Mouse (Mus musculus) heart, embryonic 13.5 days (tissue): ENCODE measurements around the gene Gtf3c5. TPM values are rescaled to one million over a fixed set of nuclear protein-coding genes. Genes with fewer than 3 reads are reported as not detected.
A peak's percentile ranks its signal among the peaks of the same experiment; 100 is the strongest.

Experiments used
- ATAC-seq: fragments of 200-750 bp; cut with Nextera tagmentation; 2 replicates; pipeline ENCODE4 v1.8.0; 2017; ENCODE audit warnings: moderate TSS enrichment; ENCODE audit not compliant: insufficient number of reproducible peaks, low FRiP score, low TSS enrichment; ENCODE audit errors: extremely low read depth
- H3K27ac ChIP-seq: fragments of 300-500 bp; sonication (generic); replicated peaks from 2 replicates; pipeline ENCODE4 v1.5.1; 2015; ENCODE audit warnings: moderate library complexity, mild to moderate bottlenecking, inconsistent platforms
- H3K27me3 ChIP-seq: fragments of 300-500 bp; sonication (generic); replicated peaks from 2 replicates; pipeline ENCODE4 v1.6.1; 2015; ENCODE audit warnings: mild to moderate bottlenecking, inconsistent platforms
- H3K36me3 ChIP-seq: fragments of 300-500 bp; sonication (generic); 2 replicates; pipeline ENCODE4 v1.6.1; 2015; ENCODE audit warnings: mild to moderate bottlenecking, inconsistent platforms
- H3K4me1 ChIP-seq: fragments of 300-500 bp; sonication (generic); 2 replicates; pipeline ENCODE4 v1.6.1; 2015; ENCODE audit warnings: inconsistent platforms
- H3K4me2 ChIP-seq: fragments of 300-500 bp; sonication (generic); 2 replicates; pipeline ENCODE4 v1.6.1; 2015; ENCODE audit warnings: inconsistent platforms, mild to moderate bottlenecking, moderate library complexity
- H3K4me3 ChIP-seq: fragments of 300-500 bp; sonication (generic); 2 replicates; pipeline ENCODE4 v1.5.1; 2015; ENCODE audit warnings: moderate library complexity, mild to moderate bottlenecking, inconsistent platforms
- H3K9ac ChIP-seq: fragments of 300-500 bp; sonication (generic); 2 replicates; pipeline ENCODE4 v1.6.1; 2015; ENCODE audit warnings: inconsistent platforms, mild to moderate bottlenecking, moderate library complexity
- H3K9me3 ChIP-seq: fragments of 300-500 bp; sonication (generic); 2 replicates; pipeline ENCODE4 v1.6.1; 2016; ENCODE audit warnings: inconsistent platforms
- WGBS: fragments of 180-500 bp; shearing (Covaris S2); methylation state at CpG from one replicate; pipeline ENCODE4 v1.1.7; 2015; ENCODE audit warnings: mixed read lengths; 5-methylcytosine and 5-hydroxymethylcytosine counted together
- polyA plus RNA-seq: library from polyadenylated mRNA; unstranded; fragments of >200 nt; fragmentation: Nextera tagmentation; extraction: Ambion mirVana; gene quantifications from 2 replicates; pipeline ENCODE4 v1.2.1, GENCODE M21; 2015

Gene Gtf3c5
- polyA plus RNA-seq, 1 experiment from 2014 or later: 29.8 TPM

- no peak for ATAC-seq
These were observed 19.7 kb downstream of the Gtf3c5 start for GRCm38 (mm10) chr2:28563830-28564229.

DNA sequence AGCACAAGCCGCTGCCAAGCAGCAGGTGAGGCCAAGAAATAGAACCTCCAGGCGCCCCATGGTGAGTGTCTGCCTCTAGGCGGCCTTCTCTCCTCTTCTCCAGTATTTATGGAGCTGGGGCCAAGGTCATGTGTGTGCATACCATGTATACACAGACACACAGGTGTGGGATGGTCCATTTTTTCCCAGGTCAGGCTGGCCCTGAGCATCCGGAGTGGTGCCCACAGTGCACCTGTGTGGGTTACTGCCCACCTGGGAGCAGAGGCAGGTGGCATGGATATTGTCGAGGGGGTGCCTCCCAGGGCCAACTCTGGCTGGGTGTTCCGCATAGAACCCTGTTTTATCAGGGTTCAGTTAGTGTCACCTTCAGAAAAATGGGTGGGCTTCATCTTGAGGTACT is 20.2 kb downstream of the Gtf3c5 start, which contains the start of gene Cel:
Gene Cel (minus strand): TSS at position 101 of the 400 bp plus-strand sequence.
- H3K27me3 ChIP-seq: 0 out of 2 replicates have a peak, but pooled peaks cover under 1% of the 10 kb centered on the region
- H3K4me3 ChIP-seq: no peak within 1 kb of the TSS
- no peak for ATAC-seq
- no peak within 1 kb of the TSS for H3K27ac ChIP-seq
- no peak within 1 kb of the TSS for H3K9ac ChIP-seq
- peaks cover 34% of the 10 kb centered on the region for H3K36me3 ChIP-seq
- no peaks in the 10 kb centered on the region for H3K4me1 ChIP-seq
- H3K9me3 ChIP-seq: no peaks in the 10 kb centered on the region
- WGBS: 65% methylated on average over 6 of the region's 6 CpGs
- H3K4me2 ChIP-seq: no peak within 1 kb of the TSS

More at GRCm38 (mm10) chr2:28563830-28564229, 19.7 kb downstream of the Gtf3c5 start:
- no peak overlapping the region for H3K4me3 ChIP-seq
- no peak overlapping the region for H3K4me2 ChIP-seq
- H3K9ac ChIP-seq: no peak overlapping the region
- no peak overlapping the region for H3K27ac ChIP-seq
- no peaks in the 10 kb centered on the region for H3K4me1 ChIP-seq
- H3K27me3 ChIP-seq: no peaks in the 10 kb centered on the region
- peaks cover 40% of the 10 kb centered on the region for H3K36me3 ChIP-seq
- H3K9me3 ChIP-seq: no peaks in the 10 kb centered on the region

DNA sequence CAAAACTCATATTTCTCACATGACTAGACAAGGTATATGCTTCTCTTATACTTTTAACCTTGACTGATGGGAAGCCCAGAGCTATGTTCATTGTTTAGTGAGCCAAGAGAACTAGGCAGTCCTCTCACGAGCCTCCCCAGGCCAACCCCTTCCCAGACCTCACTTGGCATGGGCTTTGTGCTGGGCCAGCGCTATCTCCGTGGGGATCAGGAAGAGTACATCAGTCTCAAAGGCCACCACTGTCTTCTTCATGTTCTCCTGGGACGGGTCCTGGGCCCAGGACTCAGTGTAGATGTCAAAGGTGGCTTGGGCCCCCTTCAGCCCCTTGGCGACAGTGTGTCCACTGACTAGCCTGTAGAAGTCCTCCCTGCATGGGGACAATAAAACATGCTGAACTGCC is 26.1 kb downstream of the Gtf3c5 start:
- 77% methylated on average over 5 of the region's 5 CpGs for WGBS
- H3K4me2 ChIP-seq: no peak overlapping the region

GRCm38 (mm10) chr2:28552301-28552700 is 31.2 kb downstream of the Gtf3c5 start:
- ATAC-seq: no peak
- Histone ChIP-seq H3K36me3 (peaks cover 64% of the 10 kb centered on the region), H3K27me3 (no peaks in the 10 kb centered on the region; the same call in 1 of the 2 replicates), H3K4me2 (no peak overlapping the region), H3K9ac (no peak overlapping the region), H3K4me1 (peaks cover 3% of the 10 kb centered on the region; the same call in 1 of the 2 replicates), H3K9me3 (no peaks in the 10 kb centered on the region), H3K27ac (no peak overlapping the region), H3K4me3 (no peak overlapping the region)
- 89% methylated on average over 5 of the region's 5 CpGs for WGBS

More for the DNA sequence above, 26.1 kb downstream of the Gtf3c5 start:
- Histone ChIP-seq H3K4me1 (no peaks in the 10 kb centered on the region), H3K9ac (no peak overlapping the region), H3K4me3 (no peak overlapping the region), H3K27me3 (0 out of 2 replicates have a peak, but pooled peaks cover 4% of the 10 kb centered on the region), H3K9me3 (no peaks in the 10 kb centered on the region), H3K27ac (no peak overlapping the region), H3K36me3 (peaks cover 19% of the 10 kb centered on the region)
- no peak for ATAC-seq

GRCm38 (mm10) chr2:28549157-28549556 is 34.4 kb downstream of the Gtf3c5 start:
- no peak overlapping the region for H3K9ac ChIP-seq
- H3K4me2 ChIP-seq: no peak overlapping the region
- H3K4me3 ChIP-seq: no peak overlapping the region
- WGBS: 88% methylated on average over 13 of the region's 13 CpGs
- ATAC-seq: no peak
- peaks cover 7% of the 10 kb centered on the region; the same call in 1 of the 2 replicates for H3K4me1 ChIP-seq
- H3K27ac ChIP-seq: no peak overlapping the region
- H3K36me3 ChIP-seq: peaks cover 86% of the 10 kb centered on the region
- H3K9me3 ChIP-seq: no peaks in the 10 kb centered on the region
- no peaks in the 10 kb centered on the region; the same call in 1 of the 2 replicates for H3K27me3 ChIP-seq

GRCm38 (mm10) chr2:28547237-28548172 is 36.0 kb downstream of the Gtf3c5 start:
- Histone ChIP-seq H3K9ac (no peak overlapping the region), H3K27ac (no peak overlapping the region), H3K27me3 (no peaks in the 10 kb centered on the region; the same call in 1 of the 2 replicates), H3K4me2 (no peak overlapping the region), H3K4me3 (no peak overlapping the region), H3K9me3 (no peaks in the 10 kb centered on the region), H3K36me3 (peaks cover 85% of the 10 kb centered on the region), H3K4me1 (peaks cover 7% of the 10 kb centered on the region; the same call in 1 of the 2 replicates)
- no peak for ATAC-seq
- WGBS: 47% methylated on average over 11 of the region's 11 CpGs

- WGBS: 65% methylated on average over 6 of the region's 6 CpGs
- Histone ChIP-seq H3K27ac (no peak overlapping the region), H3K27me3 (no peaks in the 10 kb centered on the region; the same call in 1 of the 2 replicates), H3K4me1 (peaks cover 7% of the 10 kb centered on the region; the same call in 1 of the 2 replicates), H3K36me3 (peaks cover 85% of the 10 kb centered on the region), H3K9me3 (no peaks in the 10 kb centered on the region), H3K4me2 (no peak overlapping the region), H3K9ac (no peak overlapping the region), H3K4me3 (no peak overlapping the region)
- no peak for ATAC-seq
These were observed 37.0 kb downstream of the Gtf3c5 start for GRCm38 (mm10) chr2:28546560-28546959.

- H3K4me3 ChIP-seq: no peak overlapping the region
- peaks cover 7% of the 10 kb centered on the region; the same call in 1 of the 2 replicates for H3K4me1 ChIP-seq
- H3K4me2 ChIP-seq: no peak overlapping the region
- no peak for ATAC-seq
- no peak overlapping the region for H3K9ac ChIP-seq
- no peaks in the 10 kb centered on the region; the same call in 1 of the 2 replicates for H3K27me3 ChIP-seq
- H3K9me3 ChIP-seq: no peaks in the 10 kb centered on the region
- peaks cover 83% of the 10 kb centered on the region for H3K36me3 ChIP-seq
- H3K27ac ChIP-seq: no peak overlapping the region
These were observed 37.6 kb downstream of the Gtf3c5 start for GRCm38 (mm10) chr2:28545976-28546375.

DNA sequence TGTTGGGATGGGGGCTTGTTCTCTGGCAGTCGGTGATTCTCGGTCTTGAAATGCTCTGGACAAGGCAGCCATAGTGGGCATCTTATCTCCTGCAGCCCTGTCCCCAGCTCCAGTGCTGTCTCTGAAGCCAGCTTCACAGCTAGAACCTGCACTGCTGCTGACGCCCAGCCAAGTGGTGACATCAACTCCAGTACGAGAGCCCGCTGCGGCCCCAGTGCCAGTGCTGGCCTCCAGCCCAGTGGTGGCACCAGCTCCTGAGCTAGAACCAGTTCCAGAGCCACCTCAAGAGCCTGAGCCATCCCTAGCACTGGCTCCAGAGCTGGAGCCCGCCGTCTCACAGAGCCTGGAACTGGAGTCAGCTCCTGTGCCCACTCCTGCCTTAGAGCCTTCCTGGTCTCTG is 39.7 kb downstream of the Gtf3c5 start:
- Histone ChIP-seq H3K27me3 (no peaks in the 10 kb centered on the region; the same call in 1 of the 2 replicates), H3K27ac (no peak overlapping the region), H3K4me3 (no peak overlapping the region), H3K4me1 (peaks cover 23% of the 10 kb centered on the region), H3K36me3 (peaks cover 67% of the 10 kb centered on the region), H3K9ac (no peak overlapping the region), H3K4me2 (no peak overlapping the region), H3K9me3 (no peaks in the 10 kb centered on the region)
- WGBS: 80% methylated on average over 8 of the region's 8 CpGs
- ATAC-seq: no peak

DNA sequence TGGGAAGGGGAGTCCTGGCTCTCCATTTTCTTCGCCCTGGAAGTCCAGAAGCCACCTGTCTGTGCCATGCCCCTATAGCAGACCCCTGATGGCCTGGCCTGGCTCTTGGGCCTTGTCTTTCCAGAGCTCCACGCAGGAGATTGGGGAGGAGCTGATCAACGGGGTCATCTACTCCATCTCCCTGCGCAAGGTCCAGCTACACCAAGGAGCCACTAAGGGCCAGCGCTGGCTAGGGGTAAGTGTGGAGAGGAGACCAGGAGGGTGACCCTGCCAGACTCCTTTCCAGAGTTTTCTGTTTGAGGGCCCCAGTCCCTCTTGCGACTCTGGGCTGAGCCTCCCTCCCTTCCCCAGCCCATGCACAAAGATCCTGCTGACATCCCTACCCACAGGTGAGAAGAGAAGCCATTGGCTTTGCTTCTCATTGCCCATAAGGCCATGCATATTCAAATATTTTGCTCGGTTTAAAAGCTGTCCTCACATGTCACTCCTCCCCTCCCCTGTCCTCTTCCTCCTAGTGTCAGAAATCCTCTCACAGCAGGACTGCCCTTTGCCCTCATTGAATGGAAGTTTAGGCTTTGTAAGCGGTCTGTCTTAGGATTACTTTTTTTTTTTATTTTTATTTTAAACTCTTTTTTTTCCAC is 42.8 kb downstream of the Gtf3c5 start:
- no peak for ATAC-seq
- Histone ChIP-seq H3K4me2 (no peak overlapping the region), H3K4me3 (no peak overlapping the region), H3K9me3 (no peaks in the 10 kb centered on the region), H3K9ac (no peak overlapping the region), H3K4me1 (peaks cover 43% of the 10 kb centered on the region), H3K27ac (no peak overlapping the region), H3K36me3 (peaks cover 48% of the 10 kb centered on the region), H3K27me3 (no peaks in the 10 kb centered on the region)
- WGBS: 77% methylated on average over 8 of the region's 8 CpGs

DNA sequence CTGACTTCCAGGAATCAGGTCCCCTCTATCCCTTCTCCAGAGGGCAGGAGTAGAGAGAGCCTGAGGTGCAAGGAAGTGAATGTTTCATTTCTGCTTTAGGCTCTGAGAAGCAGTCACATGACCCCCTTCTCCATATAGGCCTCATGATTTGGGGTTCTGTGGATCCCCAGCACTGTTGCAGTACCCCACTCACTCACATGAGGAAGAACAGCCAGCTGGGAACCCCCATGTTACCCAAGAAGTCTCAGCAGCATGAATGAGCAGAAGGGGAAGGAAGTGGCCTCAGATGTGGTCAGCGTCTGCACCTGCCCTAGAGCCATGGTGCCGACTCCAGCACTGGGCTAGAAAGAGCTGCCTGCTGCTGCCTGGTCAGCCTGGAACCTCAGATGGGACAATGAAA is 43.6 kb downstream of the Gtf3c5 start:
- H3K27me3 ChIP-seq: no peaks in the 10 kb centered on the region
- WGBS: 67% methylated on average over 2 of the region's 2 CpGs

More for the DNA sequence above, 43.6 kb downstream of the Gtf3c5 start:
- Histone ChIP-seq H3K4me2 (no peak overlapping the region), H3K4me3 (no peak overlapping the region), H3K27ac (no peak overlapping the region), H3K9ac (peak overlapping the region; percentile 61), H3K9me3 (no peaks in the 10 kb centered on the region), H3K36me3 (peaks cover 40% of the 10 kb centered on the region), H3K4me1 (peaks cover 51% of the 10 kb centered on the region)
- no peak for ATAC-seq
